Mouse (Mus musculus): ENCODE measurements at regions not wholly inside any gene's neighbourhood (a gene's known extent, or its start where the extent isn't known, plus 50 kb on each side); places are given as distances from the start of the nearest gene placed in this dataset.

- H3K4me1 ChIP-seq: no peaks in the 10 kb centered on the region
- H3K36me3 ChIP-seq: no peaks in the 10 kb centered on the region
- no peak overlapping the region for H3K27ac ChIP-seq (replicated peaks)
- no peak overlapping the region for H3K4me3 ChIP-seq (replicated peaks)
- no peaks in the 10 kb centered on the region for H3K9me3 ChIP-seq (replicated peaks)
- ATAC-seq (ENCODE audit: low FRiP score): no peak
- H3K27me3 ChIP-seq (replicated peaks): no peaks in the 10 kb centered on the region
- no peak overlapping the region for H3K9ac ChIP-seq (replicated peaks)
- no peak overlapping the region for H3K4me2 ChIP-seq
- WGBS: 94% methylated on average over 1 of the region's 1 CpGs
These were observed 81.2 kb upstream of the Mms22l start for GRCm38 (mm10) chr4:24415048-24415447.

- ATAC-seq (ENCODE audit: low FRiP score): peak; percentile 74
- no peaks in the 10 kb centered on the region for H3K36me3 ChIP-seq
- no peaks in the 10 kb centered on the region for H3K9me3 ChIP-seq (replicated peaks)
- no peaks in the 10 kb centered on the region for H3K27me3 ChIP-seq (replicated peaks)
- H3K4me2 ChIP-seq: peak overlapping the region; percentile 40
- WGBS: 19% methylated on average over 8 of the region's 8 CpGs
- peaks cover 12% of the 10 kb centered on the region for H3K4me1 ChIP-seq
- no peak overlapping the region for H3K9ac ChIP-seq (replicated peaks)
- H3K4me3 ChIP-seq (replicated peaks): peak overlapping the region; percentile 21
- H3K27ac ChIP-seq (replicated peaks): no peak overlapping the region
These were observed 66.9 kb upstream of the Mms22l start for GRCm38 (mm10) chr4:24429092-24429928.

- no peak overlapping the region for H3K9ac ChIP-seq (replicated peaks)
- 28% methylated on average over 8 of the region's 8 CpGs for WGBS
- H3K27ac ChIP-seq (replicated peaks): no peak overlapping the region
- H3K36me3 ChIP-seq: no peaks in the 10 kb centered on the region
- H3K4me2 ChIP-seq: peak overlapping the region; percentile 37
- peaks cover 12% of the 10 kb centered on the region for H3K4me1 ChIP-seq
- peak; percentile 62; the same call in 1 of the 2 replicates for ATAC-seq (ENCODE audit: low FRiP score)
- peak overlapping the region; percentile 14 for H3K4me3 ChIP-seq (replicated peaks)
- no peaks in the 10 kb centered on the region for H3K27me3 ChIP-seq (replicated peaks)
- H3K9me3 ChIP-seq (replicated peaks): no peaks in the 10 kb centered on the region
These were observed 66.1 kb upstream of the Mms22l start for GRCm38 (mm10) chr4:24429929-24430752.

- H3K4me2 ChIP-seq: peak overlapping the region; percentile 37
- H3K4me3 ChIP-seq (replicated peaks): peak overlapping the region; percentile 14
- H3K27ac ChIP-seq (replicated peaks): no peak overlapping the region
- H3K27me3 ChIP-seq (replicated peaks): no peaks in the 10 kb centered on the region
- no peaks in the 10 kb centered on the region for H3K36me3 ChIP-seq
- no peak for ATAC-seq (ENCODE audit: low FRiP score)
- H3K9ac ChIP-seq (replicated peaks): no peak overlapping the region
- no peaks in the 10 kb centered on the region for H3K9me3 ChIP-seq (replicated peaks)
- H3K4me1 ChIP-seq: peaks cover 12% of the 10 kb centered on the region
These were observed 65.5 kb upstream of the Mms22l start for GRCm38 (mm10) chr4:24430753-24431072.

- Histone ChIP-seq H3K4me2 (no peak overlapping the region), H3K9ac (replicated peaks) (no peak overlapping the region), H3K36me3 (no peaks in the 10 kb centered on the region), H3K9me3 (replicated peaks) (no peaks in the 10 kb centered on the region), H3K4me3 (replicated peaks) (no peak overlapping the region), H3K27me3 (replicated peaks) (no peaks in the 10 kb centered on the region), H3K4me1 (no peaks in the 10 kb centered on the region), H3K27ac (replicated peaks) (no peak overlapping the region)
- WGBS: 96% methylated on average over 4 of the region's 4 CpGs
- no peak for ATAC-seq (ENCODE audit: low FRiP score)
These were observed 59.0 kb upstream of the Mms22l start for GRCm38 (mm10) chr4:24437258-24437657.

All from neural tube, embryonic 15.5 days (tissue).